Mouse (Mus musculus): ENCODE data around the gene St7. TPM values are rescaled to one million over a fixed set of nuclear protein-coding genes. Genes with fewer than 3 reads are reported as not detected.

St7 gene
- polyA plus RNA-seq, 1 experiment from 2014 or later, result 39.3 TPM

- H3K4me3 ChIP-seq (ENCODE audit: low read length), result no peak overlapping the region
- no peaks in the 10 kb centered on the region for H3K36me3 ChIP-seq (ENCODE audit: control insufficient read depth, insufficient read depth, low read length)
- peak overlapping the region; percentile 56 for H3K27ac ChIP-seq (ENCODE audit: low read length)
- 29% methylated on average over 9 of the region's 9 CpGs for WGBS
- H3K4me1 ChIP-seq (replicated peaks; ENCODE audit: control insufficient read depth, insufficient read depth, low read length), result peaks cover 24% of the 10 kb centered on the region
- no peaks in the 10 kb centered on the region for H3K9me3 ChIP-seq (ENCODE audit: control insufficient read depth, low read length)
- no peak overlapping the region for H3K4me2 ChIP-seq (ENCODE audit: low read depth, low read length)
- ATAC-seq (ENCODE audit: low read depth), result peak; percentile 66
- peaks cover 3% of the 10 kb centered on the region for H3K27me3 ChIP-seq (ENCODE audit: control insufficient read depth, insufficient read depth, low read depth, low read length)
- H3K9ac ChIP-seq (ENCODE audit: low read length), result no peak overlapping the region
Measured at GRCm38 (mm10) chr6:17943877-17944617, 251.3 kb downstream of the St7 start.

GRCm38 (mm10) chr6:17946456-17946855 lies 253.7 kb downstream of the St7 start:
- peaks cover 24% of the 10 kb centered on the region for H3K4me1 ChIP-seq (replicated peaks; ENCODE audit: control insufficient read depth, insufficient read depth, low read length)
- no peak overlapping the region for H3K27ac ChIP-seq (ENCODE audit: low read length)
- 25% methylated on average over 5 of the region's 5 CpGs for WGBS
- H3K27me3 ChIP-seq (ENCODE audit: control insufficient read depth, insufficient read depth, low read depth, low read length), result peaks cover 3% of the 10 kb centered on the region
- no peak overlapping the region for H3K4me2 ChIP-seq (ENCODE audit: low read depth, low read length)
- no peak for ATAC-seq (ENCODE audit: low read depth)
- no peak overlapping the region for H3K9ac ChIP-seq (ENCODE audit: low read length)
- no peaks in the 10 kb centered on the region for H3K36me3 ChIP-seq (ENCODE audit: control insufficient read depth, insufficient read depth, low read length)
- H3K9me3 ChIP-seq (ENCODE audit: control insufficient read depth, low read length), result no peaks in the 10 kb centered on the region
- H3K4me3 ChIP-seq (ENCODE audit: low read length), result no peak overlapping the region

- Histone ChIP-seq H3K27ac (ENCODE audit: low read length) (no peak overlapping the region), H3K9me3 (ENCODE audit: control insufficient read depth, low read length) (no peaks in the 10 kb centered on the region), H3K27me3 (ENCODE audit: control insufficient read depth, insufficient read depth, low read depth, low read length) (peaks cover 3% of the 10 kb centered on the region), H3K4me2 (ENCODE audit: low read depth, low read length) (no peak overlapping the region), H3K36me3 (ENCODE audit: control insufficient read depth, insufficient read depth, low read length) (no peaks in the 10 kb centered on the region), H3K4me1 (replicated peaks; ENCODE audit: control insufficient read depth, insufficient read depth, low read length) (peaks cover 24% of the 10 kb centered on the region), H3K9ac (ENCODE audit: low read length) (no peak overlapping the region), H3K4me3 (ENCODE audit: low read length) (no peak overlapping the region)
- no peak for ATAC-seq (ENCODE audit: low read depth)
- WGBS, result 40% methylated on average over 11 of the region's 11 CpGs
Measured at GRCm38 (mm10) chr6:17947130-17947831, 254.5 kb downstream of the St7 start.

GRCm38 (mm10) chr6:17949103-17949502 lies 256.4 kb downstream of the St7 start:
- ATAC-seq (ENCODE audit: low read depth), result no peak
- Histone ChIP-seq H3K4me1 (replicated peaks; ENCODE audit: control insufficient read depth, insufficient read depth, low read length) (peaks cover 12% of the 10 kb centered on the region), H3K36me3 (ENCODE audit: control insufficient read depth, insufficient read depth, low read length) (no peaks in the 10 kb centered on the region), H3K9ac (ENCODE audit: low read length) (no peak overlapping the region), H3K4me3 (ENCODE audit: low read length) (no peak overlapping the region), H3K27me3 (ENCODE audit: control insufficient read depth, insufficient read depth, low read depth, low read length) (peaks cover 3% of the 10 kb centered on the region), H3K9me3 (ENCODE audit: control insufficient read depth, low read length) (no peaks in the 10 kb centered on the region), H3K27ac (ENCODE audit: low read length) (no peak overlapping the region), H3K4me2 (ENCODE audit: low read depth, low read length) (no peak overlapping the region)
- 83% methylated on average over 5 of the region's 5 CpGs for WGBS

- H3K27me3 ChIP-seq (ENCODE audit: control insufficient read depth, insufficient read depth, low read depth, low read length), result peaks cover 3% of the 10 kb centered on the region
- H3K27ac ChIP-seq (ENCODE audit: low read length), result no peak overlapping the region
- H3K4me2 ChIP-seq (ENCODE audit: low read depth, low read length), result no peak overlapping the region
- H3K4me1 ChIP-seq (replicated peaks; ENCODE audit: control insufficient read depth, insufficient read depth, low read length), result no peaks in the 10 kb centered on the region
- no peak overlapping the region for H3K9ac ChIP-seq (ENCODE audit: low read length)
- ATAC-seq (ENCODE audit: low read depth), result no peak
- H3K4me3 ChIP-seq (ENCODE audit: low read length), result no peak overlapping the region
- H3K9me3 ChIP-seq (ENCODE audit: control insufficient read depth, low read length), result no peaks in the 10 kb centered on the region
- 74% methylated on average over 8 of the region's 8 CpGs for WGBS
- no peaks in the 10 kb centered on the region for H3K36me3 ChIP-seq (ENCODE audit: control insufficient read depth, insufficient read depth, low read length)
Measured at GRCm38 (mm10) chr6:17951779-17952178, 259.0 kb downstream of the St7 start.

GRCm38 (mm10) chr6:17963455-17963854 lies 270.7 kb downstream of the St7 start:
- Histone ChIP-seq H3K9ac (ENCODE audit: low read length) (no peak overlapping the region), H3K27me3 (ENCODE audit: control insufficient read depth, insufficient read depth, low read depth, low read length) (no peaks in the 10 kb centered on the region), H3K4me3 (ENCODE audit: low read length) (no peak overlapping the region), H3K27ac (ENCODE audit: low read length) (peak overlapping the region; percentile 57; the same call in 1 of the 2 replicates), H3K9me3 (ENCODE audit: control insufficient read depth, low read length) (no peaks in the 10 kb centered on the region), H3K4me1 (replicated peaks; ENCODE audit: control insufficient read depth, insufficient read depth, low read length) (0 out of 2 replicates have a peak, but pooled peaks cover 3% of the 10 kb centered on the region), H3K36me3 (ENCODE audit: control insufficient read depth, insufficient read depth, low read length) (no peaks in the 10 kb centered on the region), H3K4me2 (ENCODE audit: low read depth, low read length) (no peak overlapping the region)
- ATAC-seq (ENCODE audit: low read depth), result peak; percentile 84
- 41% methylated on average over 3 of the region's 3 CpGs for WGBS

GRCm38 (mm10) chr6:17968467-17969144 lies 275.9 kb downstream of the St7 start:
- no peak overlapping the region for H3K27ac ChIP-seq (ENCODE audit: low read length)
- H3K36me3 ChIP-seq (ENCODE audit: control insufficient read depth, insufficient read depth, low read length), result no peaks in the 10 kb centered on the region
- no peaks in the 10 kb centered on the region for H3K9me3 ChIP-seq (ENCODE audit: control insufficient read depth, low read length)
- no peak overlapping the region for H3K4me2 ChIP-seq (ENCODE audit: low read depth, low read length)
- 67% methylated on average over 1 of the region's 1 CpGs for WGBS
- H3K27me3 ChIP-seq (ENCODE audit: control insufficient read depth, insufficient read depth, low read depth, low read length), result no peaks in the 10 kb centered on the region
- no peak for ATAC-seq (ENCODE audit: low read depth)
- 0 out of 2 replicates have a peak, but pooled peaks cover 2% of the 10 kb centered on the region for H3K4me1 ChIP-seq (replicated peaks; ENCODE audit: control insufficient read depth, insufficient read depth, low read length)
- H3K9ac ChIP-seq (ENCODE audit: low read length), result no peak overlapping the region
- no peak overlapping the region for H3K4me3 ChIP-seq (ENCODE audit: low read length)

GRCm38 (mm10) chr6:17969815-17970214 lies 277.1 kb downstream of the St7 start:
- WGBS, result 86% methylated on average over 1 of the region's 1 CpGs
- Histone ChIP-seq H3K36me3 (ENCODE audit: control insufficient read depth, insufficient read depth, low read length) (no peaks in the 10 kb centered on the region), H3K9ac (ENCODE audit: low read length) (no peak overlapping the region), H3K4me2 (ENCODE audit: low read depth, low read length) (no peak overlapping the region), H3K4me3 (ENCODE audit: low read length) (no peak overlapping the region), H3K9me3 (ENCODE audit: control insufficient read depth, low read length) (no peaks in the 10 kb centered on the region), H3K27ac (ENCODE audit: low read length) (no peak overlapping the region), H3K4me1 (replicated peaks; ENCODE audit: control insufficient read depth, insufficient read depth, low read length) (no peaks in the 10 kb centered on the region), H3K27me3 (ENCODE audit: control insufficient read depth, insufficient read depth, low read depth, low read length) (no peaks in the 10 kb centered on the region)
- no peak for ATAC-seq (ENCODE audit: low read depth)

- H3K27ac ChIP-seq (ENCODE audit: low read length), result no peak overlapping the region
- H3K4me2 ChIP-seq (ENCODE audit: low read depth, low read length), result no peak overlapping the region
- no peak overlapping the region for H3K4me3 ChIP-seq (ENCODE audit: low read length)
- no peak overlapping the region for H3K9ac ChIP-seq (ENCODE audit: low read length)
- no peak for ATAC-seq (ENCODE audit: low read depth)
- H3K27me3 ChIP-seq (ENCODE audit: control insufficient read depth, insufficient read depth, low read depth, low read length), result no peaks in the 10 kb centered on the region
- H3K9me3 ChIP-seq (ENCODE audit: control insufficient read depth, low read length), result no peaks in the 10 kb centered on the region
- H3K4me1 ChIP-seq (replicated peaks; ENCODE audit: control insufficient read depth, insufficient read depth, low read length), result no peaks in the 10 kb centered on the region
- H3K36me3 ChIP-seq (ENCODE audit: control insufficient read depth, insufficient read depth, low read length), result no peaks in the 10 kb centered on the region
Measured at GRCm38 (mm10) chr6:17971393-17971792, 278.7 kb downstream of the St7 start.

All from lung, embryonic 16.5 days (tissue).